Mouse (Mus musculus) ES-E14 (cell line): ENCODE results near the gene Cldn6.

Experiments used
- CHD2 ChIP-seq: IDR thresholded peaks from 2 replicates; pipeline ENCODE4 v1.6.1; 2014; ENCODE audit warnings: mild to moderate bottlenecking, low read depth, low read length, inconsistent platforms
- HCFC1 ChIP-seq: IDR thresholded peaks from 2 replicates; pipeline ENCODE4 v1.6.1; 2012; ENCODE audit warnings: low read length, inconsistent platforms, borderline replicate concordance; ENCODE audit not compliant: insufficient read depth
- MAFK ChIP-seq: IDR thresholded peaks from 2 replicates; pipeline ENCODE4 v1.6.1; 2014; ENCODE audit warnings: mild to moderate bottlenecking, low read depth, low read length, inconsistent platforms; ENCODE audit not compliant: insufficient read depth
- ZC3H11A ChIP-seq: IDR thresholded peaks from 2 replicates; pipeline ENCODE4 v1.6.1; 2012; ENCODE audit warnings: low read depth, mild to moderate bottlenecking, inconsistent platforms, low read length, borderline replicate concordance

DNA sequence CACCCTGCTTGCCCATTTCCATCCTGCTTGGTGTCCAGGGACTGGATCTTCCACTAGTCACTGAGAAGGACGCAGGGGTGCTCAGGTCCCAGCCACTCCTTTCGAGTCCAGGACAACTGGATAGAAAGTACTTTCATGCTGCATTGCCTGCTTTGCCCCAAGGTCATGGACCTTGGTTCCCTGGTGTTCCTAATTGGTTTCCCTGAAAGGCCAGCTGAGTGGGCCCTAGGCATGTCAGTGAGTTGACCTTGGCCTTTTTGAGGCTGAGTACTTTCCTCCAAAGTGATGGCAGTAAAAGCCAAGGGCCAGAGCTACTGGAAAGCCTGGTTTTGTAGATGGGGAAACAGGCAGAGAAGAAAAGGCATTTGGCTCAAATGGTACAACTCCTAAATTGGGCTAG is 42.8 kb downstream of the Cldn6 start:
- TF ChIP-seq MAFK (no peak), HCFC1 (no peak), ZC3H11A (no peak), CHD2 (no peak)
